Mouse (Mus musculus): Measurements from ENCODE around the gene Zfp286. TPM values are rescaled to one million over a fixed set of nuclear protein-coding genes. Genes with fewer than 3 reads are reported as not detected.

Zfp286 gene
- 19.6 and 22.4 TPM in 2 replicates for polyA plus RNA-seq (2012; rRNA removed)

- TF ChIP-seq CTCF (IDR thresholded peaks at IDR 0.05; ENCODE audit: extremely low read depth, insufficient read depth, low read length): no peak
- TF ChIP-seq POLR2A (IDR thresholded peaks at IDR 0.05; ENCODE audit: extremely low read depth, insufficient read depth, low read length): peak; percentile 81
- H3K4me3 ChIP-seq (ENCODE audit: insufficient read depth, low read length): peak within 1 kb of the TSS; percentile 57
- peaks cover 3% of the 10 kb centered on the region; the same call in 1 of the 2 replicates for H3K4me1 ChIP-seq (ENCODE audit: control insufficient read depth, insufficient read depth, low read length)
- no peak within 1 kb of the TSS for H3K27ac ChIP-seq (ENCODE audit: insufficient read depth, low read length)
Observed at GRCm38 (mm10) chr11:62788935-62789616, at the start of gene Zfp286. Zfp286 (minus strand) TSS chr11:62789462.

- TF ChIP-seq CTCF (IDR thresholded peaks at IDR 0.05; ENCODE audit: extremely low read depth, insufficient read depth, low read length) (no peak), POLR2A (IDR thresholded peaks at IDR 0.05; ENCODE audit: extremely low read depth, insufficient read depth, low read length) (no peak)
- Histone ChIP-seq H3K4me1 (ENCODE audit: control insufficient read depth, insufficient read depth, low read length) (no peaks in the 10 kb centered on the region), H3K4me3 (ENCODE audit: insufficient read depth, low read length) (no peak overlapping the region), H3K27ac (ENCODE audit: insufficient read depth, low read length) (no peak overlapping the region)
Observed at GRCm38 (mm10) chr11:62831906-62832305, 42.6 kb upstream of the Zfp286 start.

- Histone ChIP-seq H3K27ac (ENCODE audit: insufficient read depth, low read length) (no peak overlapping the region), H3K4me1 (ENCODE audit: control insufficient read depth, insufficient read depth, low read length) (0 out of 2 replicates have a peak, but pooled peaks cover 1% of the 10 kb centered on the region), H3K4me3 (ENCODE audit: insufficient read depth, low read length) (no peak overlapping the region)
- TF ChIP-seq CTCF (IDR thresholded peaks at IDR 0.05; ENCODE audit: extremely low read depth, insufficient read depth, low read length) (no peak), POLR2A (IDR thresholded peaks at IDR 0.05; ENCODE audit: extremely low read depth, insufficient read depth, low read length) (no peak)
Observed at GRCm38 (mm10) chr11:62830387-62830786, 41.1 kb upstream of the Zfp286 start.

- H3K27ac ChIP-seq (ENCODE audit: insufficient read depth, low read length): no peak overlapping the region
- H3K4me3 ChIP-seq (ENCODE audit: insufficient read depth, low read length): no peak overlapping the region
- TF ChIP-seq POLR2A (IDR thresholded peaks at IDR 0.05; ENCODE audit: extremely low read depth, insufficient read depth, low read length): no peak
- TF ChIP-seq CTCF (IDR thresholded peaks at IDR 0.05; ENCODE audit: extremely low read depth, insufficient read depth, low read length): no peak
- H3K4me1 ChIP-seq (ENCODE audit: control insufficient read depth, insufficient read depth, low read length): 0 out of 2 replicates have a peak, but pooled peaks cover 1% of the 10 kb centered on the region
Observed at GRCm38 (mm10) chr11:62827911-62828310, 38.6 kb upstream of the Zfp286 start.

- Histone ChIP-seq H3K4me3 (ENCODE audit: insufficient read depth, low read length) (no peak overlapping the region), H3K4me1 (ENCODE audit: control insufficient read depth, insufficient read depth, low read length) (0 out of 2 replicates have a peak, but pooled peaks cover 1% of the 10 kb centered on the region), H3K27ac (ENCODE audit: insufficient read depth, low read length) (no peak overlapping the region)
- TF ChIP-seq POLR2A (IDR thresholded peaks at IDR 0.05; ENCODE audit: extremely low read depth, insufficient read depth, low read length) (no peak), CTCF (IDR thresholded peaks at IDR 0.05; ENCODE audit: extremely low read depth, insufficient read depth, low read length) (no peak)
Observed at GRCm38 (mm10) chr11:62827135-62827534, 37.9 kb upstream of the Zfp286 start.

GRCm38 (mm10) chr11:62826106-62826733 is 37.0 kb upstream of the Zfp286 start:
- Histone ChIP-seq H3K4me1 (ENCODE audit: control insufficient read depth, insufficient read depth, low read length) (0 out of 2 replicates have a peak, but pooled peaks cover 1% of the 10 kb centered on the region), H3K4me3 (ENCODE audit: insufficient read depth, low read length) (no peak overlapping the region), H3K27ac (ENCODE audit: insufficient read depth, low read length) (no peak overlapping the region)
- TF ChIP-seq POLR2A (IDR thresholded peaks at IDR 0.05; ENCODE audit: extremely low read depth, insufficient read depth, low read length) (no peak), CTCF (IDR thresholded peaks at IDR 0.05; ENCODE audit: extremely low read depth, insufficient read depth, low read length) (no peak)

- Histone ChIP-seq H3K4me1 (ENCODE audit: control insufficient read depth, insufficient read depth, low read length) (0 out of 2 replicates have a peak, but pooled peaks cover 3% of the 10 kb centered on the region), H3K4me3 (ENCODE audit: insufficient read depth, low read length) (no peak overlapping the region), H3K27ac (ENCODE audit: insufficient read depth, low read length) (no peak overlapping the region)
- TF ChIP-seq CTCF (IDR thresholded peaks at IDR 0.05; ENCODE audit: extremely low read depth, insufficient read depth, low read length) (no peak), POLR2A (IDR thresholded peaks at IDR 0.05; ENCODE audit: extremely low read depth, insufficient read depth, low read length) (no peak)
Observed at GRCm38 (mm10) chr11:62825222-62826105, 36.2 kb upstream of the Zfp286 start.

- no peak overlapping the region for H3K27ac ChIP-seq (ENCODE audit: insufficient read depth, low read length)
- TF ChIP-seq CTCF (IDR thresholded peaks at IDR 0.05; ENCODE audit: extremely low read depth, insufficient read depth, low read length): no peak
- no peak for TF ChIP-seq POLR2A (IDR thresholded peaks at IDR 0.05; ENCODE audit: extremely low read depth, insufficient read depth, low read length)
- H3K4me1 ChIP-seq (ENCODE audit: control insufficient read depth, insufficient read depth, low read length): 0 out of 2 replicates have a peak, but pooled peaks cover 3% of the 10 kb centered on the region
- H3K4me3 ChIP-seq (ENCODE audit: insufficient read depth, low read length): no peak overlapping the region
Observed at GRCm38 (mm10) chr11:62824211-62824610, 34.9 kb upstream of the Zfp286 start.

GRCm38 (mm10) chr11:62821893-62822292 is 32.6 kb upstream of the Zfp286 start:
- no peak overlapping the region for H3K4me3 ChIP-seq (ENCODE audit: insufficient read depth, low read length)
- no peak for TF ChIP-seq CTCF (IDR thresholded peaks at IDR 0.05; ENCODE audit: extremely low read depth, insufficient read depth, low read length)
- no peak overlapping the region for H3K27ac ChIP-seq (ENCODE audit: insufficient read depth, low read length)
- H3K4me1 ChIP-seq (ENCODE audit: control insufficient read depth, insufficient read depth, low read length): 0 out of 2 replicates have a peak, but pooled peaks cover 3% of the 10 kb centered on the region
